Mouse (Mus musculus): ENCODE measurements around the gene Kcna2.

- TF ChIP-seq EP300 (IDR thresholded peaks at IDR 0.05; ENCODE audit: insufficient read depth, low read depth, low read length), result no peak
- no peak for TF ChIP-seq CTCF (IDR thresholded peaks at IDR 0.05; ENCODE audit: low read depth, low read length)
These were observed 23.8 kb upstream of the Kcna2 start for GRCm38 (mm10) chr3:107077101-107077500.

Measured in ES-Bruce4 (cell line).